Mouse (Mus musculus) heart, adult 2 months (tissue): ENCODE measurements around the gene Kcnb1.
A peak's percentile ranks its signal among the peaks of the same experiment; 100 is the strongest.

Source experiments
- CTCF ChIP-seq: fragments of 200-600 bp; IDR thresholded peaks from 2 replicates; pipeline ENCODE4 v1.8.1; 2022; ENCODE audit warnings: antibody characterized with exemption, mild to moderate bottlenecking, moderate library complexity
- POLR2A ChIP-seq: fragments of 200-500 bp; IDR thresholded peaks from 2 replicates; pipeline ENCODE4 v1.6.1; 2011; ENCODE audit warnings: mild to moderate bottlenecking, low read depth, low read length, control low read depth; ENCODE audit not compliant: insufficient read depth

GRCm38 (mm10) chr2:167237224-167237623 lies 47.3 kb upstream of the Kcnb1 start:
- TF ChIP-seq CTCF (peak; percentile 39), POLR2A (no peak)
